Mouse (Mus musculus) liver, postnatal 0 days (tissue): ENCODE data around the gene Upf1.

Experiments used
- CTCF ChIP-seq: sonication (generic); IDR thresholded peaks from 2 replicates; pipeline ENCODE4 v1.5.1; 2016; ENCODE audit warnings: antibody characterized with exemption, low read depth
- EP300 ChIP-seq: IDR thresholded peaks from 2 replicates; pipeline ENCODE4 v1.6.1; 2016; ENCODE audit warnings: antibody characterized with exemption, low read depth, mild to moderate bottlenecking

- no peak for TF ChIP-seq CTCF
- TF ChIP-seq EP300, result no peak
Measured at GRCm38 (mm10) chr8:70285304-70285703, 67.8 kb downstream of the Upf1 start.
